Mouse (Mus musculus) heart, embryonic 12.5 days (tissue): ENCODE data around the gene Sgpl1. TPM values are rescaled to one million over a fixed set of nuclear protein-coding genes. Genes with fewer than 3 reads are reported as not detected.
A peak's percentile ranks its signal among the peaks of the same experiment; 100 is the strongest.

Source experiments
- ATAC-seq: fragments of 200-750 bp; cut with Nextera tagmentation; 2 replicates; pipeline ENCODE4 v1.8.0; 2017; ENCODE audit warnings: moderate TSS enrichment, moderate library complexity; ENCODE audit not compliant: insufficient number of reproducible peaks, low FRiP score
- H3K27ac ChIP-seq: fragments of 300-500 bp; sonication (generic); 2 replicates; pipeline ENCODE4 v1.5.1; 2016; ENCODE audit warnings: mild to moderate bottlenecking, moderate library complexity; ENCODE audit not compliant: poor library complexity, severe bottlenecking
- H3K27me3 ChIP-seq: fragments of 300-500 bp; sonication (generic); replicated peaks from 2 replicates; pipeline ENCODE4 v1.6.1; 2016; ENCODE audit warnings: mild to moderate bottlenecking, moderate library complexity
- H3K36me3 ChIP-seq: fragments of 300-500 bp; sonication (generic); 2 replicates; pipeline ENCODE4 v1.6.1; 2016; ENCODE audit warnings: mild to moderate bottlenecking, moderate library complexity
- H3K4me1 ChIP-seq: fragments of 300-500 bp; sonication (generic); replicated peaks from 2 replicates; pipeline ENCODE4 v1.6.1; 2016; ENCODE audit warnings: mild to moderate bottlenecking
- H3K4me2 ChIP-seq: fragments of 300-500 bp; sonication (generic); 2 replicates; pipeline ENCODE4 v1.6.1; 2016; ENCODE audit warnings: mild to moderate bottlenecking, moderate library complexity
- H3K4me3 ChIP-seq: fragments of 300-500 bp; sonication (generic); 2 replicates; pipeline ENCODE4 v1.5.1; 2016; ENCODE audit warnings: mild to moderate bottlenecking
- H3K9ac ChIP-seq: fragments of 300-500 bp; sonication (generic); 2 replicates; pipeline ENCODE4 v1.6.1; 2016; ENCODE audit warnings: mild to moderate bottlenecking, moderate library complexity
- H3K9me3 ChIP-seq: fragments of 300-500 bp; sonication (generic); replicated peaks from 2 replicates; pipeline ENCODE4 v1.6.1; 2016; ENCODE audit warnings: mild to moderate bottlenecking, moderate library complexity
- WGBS: fragments of 180-500 bp; shearing (Covaris S2); methylation state at CpG from one replicate; pipeline ENCODE4 v1.1.7; 2016; 5-methylcytosine and 5-hydroxymethylcytosine counted together
- polyA plus RNA-seq: library from polyadenylated mRNA; unstranded; fragments of >200 nt; fragmentation: Nextera tagmentation; extraction: Ambion mirVana; gene quantifications from 2 replicates; pipeline ENCODE4 v1.2.1, GENCODE M21; 2016

The Sgpl1 gene
- polyA plus RNA-seq = 37.0 and 39.1 TPM in 2 replicates

DNA sequence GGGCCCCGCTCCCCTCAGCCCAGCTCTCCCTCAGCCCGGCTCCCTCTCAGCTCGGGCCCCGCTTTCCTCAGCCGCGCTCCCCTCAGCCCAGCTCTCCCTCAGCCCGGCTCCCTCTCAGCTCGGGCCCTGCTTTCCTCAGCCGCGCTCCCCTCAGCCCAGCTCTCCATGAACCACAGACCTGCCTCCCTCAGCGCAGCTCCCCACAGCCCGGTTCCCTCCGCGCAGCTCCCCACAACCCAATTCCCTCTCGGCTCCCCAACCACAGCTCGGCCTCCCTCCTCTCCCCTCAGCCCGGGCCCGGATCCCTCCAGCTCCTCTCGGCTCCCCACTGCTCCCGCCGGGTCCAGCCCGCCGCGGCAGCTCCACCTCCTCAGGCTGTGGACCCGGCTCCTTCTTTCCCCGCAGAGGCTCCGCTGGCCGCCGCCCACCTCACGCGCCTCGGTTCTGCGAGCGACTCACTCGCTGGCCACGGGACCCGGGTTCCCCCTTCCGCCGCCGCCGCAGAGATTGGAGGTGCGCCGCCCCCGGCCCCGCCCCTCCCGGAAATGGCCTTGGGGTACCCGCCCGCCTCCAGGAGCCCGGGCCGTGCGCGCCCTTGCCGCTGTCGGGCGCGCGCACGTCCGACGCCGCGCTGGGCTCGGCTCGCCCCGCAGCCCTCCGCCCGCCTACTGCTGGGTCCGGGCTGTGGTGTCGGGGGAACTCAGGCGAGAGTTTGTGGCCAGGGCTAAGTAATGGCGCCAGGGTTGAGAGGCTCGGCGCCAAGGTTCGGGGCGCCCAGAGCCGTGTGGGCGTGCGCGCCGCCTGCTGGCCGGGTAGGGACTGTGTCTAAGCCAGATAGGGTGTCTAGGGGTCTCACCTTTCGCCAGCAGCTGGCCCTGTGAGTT lies at the start of gene Sgpl1:
TSS of gene Sgpl1 (minus strand) at position 547 of the 884 bp plus-strand sequence.
- WGBS = under 1% methylated on average over 80 of the region's 82 CpGs
- ATAC-seq = peak; percentile 88
- Histone ChIP-seq H3K9me3 (no peaks in the 10 kb centered on the region), H3K27ac (peak within 1 kb of the TSS; percentile 94), H3K27me3 (no peaks in the 10 kb centered on the region), H3K9ac (peak within 1 kb of the TSS; percentile 92), H3K4me3 (peak within 1 kb of the TSS; percentile 72), H3K36me3 (0 out of 2 replicates have a peak, but pooled peaks cover 2% of the 10 kb centered on the region), H3K4me1 (peaks cover 5% of the 10 kb centered on the region), H3K4me2 (peak within 1 kb of the TSS; percentile 100)

GRCm38 (mm10) chr10:61195718-61196291 lies 48.3 kb upstream of the Sgpl1 start:
- H3K27ac ChIP-seq = no peak overlapping the region

GRCm38 (mm10) chr10:61195216-61195615 lies 47.7 kb upstream of the Sgpl1 start:
- no peak for ATAC-seq
- WGBS = 69% methylated on average over 8 of the region's 8 CpGs
- Histone ChIP-seq H3K36me3 (no peaks in the 10 kb centered on the region), H3K9ac (no peak overlapping the region), H3K9me3 (no peaks in the 10 kb centered on the region), H3K27me3 (peaks cover 15% of the 10 kb centered on the region), H3K4me2 (no peak overlapping the region), H3K4me1 (peaks cover 4% of the 10 kb centered on the region), H3K4me3 (no peak overlapping the region), H3K27ac (no peak overlapping the region)

More at GRCm38 (mm10) chr10:61195718-61196291, 48.3 kb upstream of the Sgpl1 start:
- H3K9me3 ChIP-seq = no peaks in the 10 kb centered on the region
- peaks cover 4% of the 10 kb centered on the region for H3K4me1 ChIP-seq
- no peak for ATAC-seq
- H3K27me3 ChIP-seq = peaks cover 15% of the 10 kb centered on the region
- H3K4me2 ChIP-seq = no peak overlapping the region
- H3K4me3 ChIP-seq = no peak overlapping the region
- H3K9ac ChIP-seq = no peak overlapping the region
- 81% methylated on average over 5 of the region's 5 CpGs for WGBS
- H3K36me3 ChIP-seq = no peaks in the 10 kb centered on the region

- no peaks in the 10 kb centered on the region for H3K9me3 ChIP-seq
- no peak overlapping the region for H3K4me3 ChIP-seq
- ATAC-seq = no peak
- H3K27ac ChIP-seq = no peak overlapping the region
- no peak overlapping the region for H3K4me2 ChIP-seq
- WGBS = 75% methylated on average over 9 of the region's 9 CpGs
- no peaks in the 10 kb centered on the region for H3K36me3 ChIP-seq
- peaks cover under 1% of the 10 kb centered on the region for H3K4me1 ChIP-seq
- no peak overlapping the region for H3K9ac ChIP-seq
- peaks cover 15% of the 10 kb centered on the region for H3K27me3 ChIP-seq
These were observed 47.1 kb upstream of the Sgpl1 start for GRCm38 (mm10) chr10:61194611-61195010.

DNA sequence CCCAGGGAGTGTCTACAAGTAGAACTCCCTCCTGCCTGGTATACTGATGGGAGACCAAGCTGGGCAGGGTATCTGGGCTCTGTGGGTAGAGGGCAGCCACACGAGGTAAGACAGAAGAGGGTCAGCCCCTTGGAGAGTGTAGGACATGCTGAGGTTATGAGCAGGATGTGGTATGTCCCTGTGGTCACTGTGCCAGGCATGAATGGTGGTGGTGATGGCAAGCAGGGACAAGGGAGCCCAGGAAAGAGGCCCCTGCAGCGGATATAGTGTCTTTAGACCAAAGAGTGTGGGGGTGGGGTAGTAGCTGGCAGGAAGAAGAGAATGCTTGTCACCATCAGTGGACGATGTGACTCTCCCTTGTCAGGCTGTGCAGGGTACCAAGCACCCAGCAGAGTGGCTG lies 40.5 kb upstream of the Sgpl1 start:
- Histone ChIP-seq H3K36me3 (no peaks in the 10 kb centered on the region), H3K4me3 (no peak overlapping the region), H3K27ac (no peak overlapping the region), H3K9me3 (peaks cover 4% of the 10 kb centered on the region; the same call in 1 of the 2 replicates), H3K27me3 (peaks cover 28% of the 10 kb centered on the region), H3K4me2 (no peak overlapping the region), H3K4me1 (no peaks in the 10 kb centered on the region), H3K9ac (no peak overlapping the region)
- WGBS = 54% methylated on average over 3 of the region's 3 CpGs
- ATAC-seq = no peak

DNA sequence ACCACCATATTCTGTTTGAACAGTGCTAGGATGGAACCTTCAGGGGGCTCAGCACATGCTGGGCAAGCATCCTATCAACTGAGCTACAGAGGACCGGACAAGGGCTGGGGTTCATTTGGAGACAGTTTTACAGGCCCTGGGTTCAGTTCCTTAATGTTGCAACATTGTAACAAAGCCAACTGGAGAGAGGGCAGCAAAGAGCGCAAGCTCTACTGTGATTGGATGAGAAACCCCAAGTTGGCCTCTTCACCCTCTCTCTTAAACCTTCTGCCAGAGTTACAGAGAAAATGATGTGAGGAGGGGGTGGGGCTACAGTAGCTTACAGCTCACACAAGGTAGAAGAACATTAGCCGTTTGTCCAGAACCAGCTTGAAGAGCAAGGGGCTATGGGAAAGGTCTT lies 39.5 kb upstream of the Sgpl1 start:
- ATAC-seq = no peak
- Histone ChIP-seq H3K9ac (no peak overlapping the region), H3K4me3 (no peak overlapping the region), H3K27ac (no peak overlapping the region), H3K4me2 (no peak overlapping the region), H3K27me3 (peaks cover 31% of the 10 kb centered on the region), H3K4me1 (no peaks in the 10 kb centered on the region), H3K36me3 (no peaks in the 10 kb centered on the region), H3K9me3 (peaks cover 4% of the 10 kb centered on the region; the same call in 1 of the 2 replicates)
- WGBS = 79% methylated on average over 3 of the region's 3 CpGs

GRCm38 (mm10) chr10:61179927-61180326 lies 32.4 kb upstream of the Sgpl1 start:
- Histone ChIP-seq H3K27ac (no peak overlapping the region), H3K4me1 (peaks cover 6% of the 10 kb centered on the region; the same call in 1 of the 2 replicates), H3K36me3 (no peaks in the 10 kb centered on the region), H3K9me3 (no peaks in the 10 kb centered on the region), H3K9ac (no peak overlapping the region), H3K27me3 (peaks cover 60% of the 10 kb centered on the region), H3K4me2 (no peak overlapping the region), H3K4me3 (no peak overlapping the region)
- ATAC-seq = no peak
- 70% methylated on average over 6 of the region's 6 CpGs for WGBS

- Histone ChIP-seq H3K27me3 (peaks cover 59% of the 10 kb centered on the region), H3K9ac (no peak overlapping the region), H3K4me1 (peaks cover 6% of the 10 kb centered on the region; the same call in 1 of the 2 replicates), H3K36me3 (no peaks in the 10 kb centered on the region), H3K4me2 (no peak overlapping the region), H3K4me3 (no peak overlapping the region), H3K9me3 (no peaks in the 10 kb centered on the region), H3K27ac (no peak overlapping the region)
- 82% methylated on average over 8 of the region's 8 CpGs for WGBS
- no peak for ATAC-seq
These were observed 31.2 kb upstream of the Sgpl1 start for GRCm38 (mm10) chr10:61178687-61179086.

DNA sequence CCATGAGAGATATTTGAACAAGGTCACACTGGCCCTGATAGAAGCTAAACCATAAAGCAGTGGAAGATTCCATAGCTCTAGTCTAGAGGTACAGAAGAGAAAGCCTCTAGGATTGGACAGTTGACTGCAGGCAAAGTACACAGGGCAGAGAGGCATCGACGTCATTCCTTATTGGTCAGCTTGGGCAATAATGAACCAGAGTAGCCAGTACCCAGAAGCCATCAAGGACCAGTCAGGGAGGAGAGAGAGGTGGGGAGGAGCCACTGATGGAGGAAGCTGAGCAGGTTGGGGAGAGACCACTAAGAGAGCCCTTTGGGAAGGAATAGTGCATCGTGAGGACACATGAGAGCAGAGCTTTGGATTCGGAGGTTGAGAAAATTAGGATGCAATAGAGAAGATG lies 30.2 kb upstream of the Sgpl1 start:
- Histone ChIP-seq H3K36me3 (no peaks in the 10 kb centered on the region), H3K4me3 (no peak overlapping the region), H3K9ac (no peak overlapping the region), H3K4me1 (peaks cover 6% of the 10 kb centered on the region; the same call in 1 of the 2 replicates), H3K9me3 (no peaks in the 10 kb centered on the region), H3K4me2 (no peak overlapping the region), H3K27ac (no peak overlapping the region), H3K27me3 (peaks cover 61% of the 10 kb centered on the region)
- WGBS = 81% methylated on average over 4 of the region's 4 CpGs
- no peak for ATAC-seq

GRCm38 (mm10) chr10:61176221-61176790 lies 28.8 kb upstream of the Sgpl1 start:
- H3K9me3 ChIP-seq = no peaks in the 10 kb centered on the region
- no peaks in the 10 kb centered on the region for H3K36me3 ChIP-seq
- 0 out of 2 replicates have a peak overlapping the region, but pooled peaks have one; percentile 5 for H3K4me3 ChIP-seq
- H3K9ac ChIP-seq = no peak overlapping the region
- 42% methylated on average over 7 of the region's 7 CpGs for WGBS
- peaks cover 6% of the 10 kb centered on the region; the same call in 1 of the 2 replicates for H3K4me1 ChIP-seq
- ATAC-seq = no peak
- H3K27ac ChIP-seq = no peak overlapping the region
- peak overlapping the region; percentile 53 for H3K4me2 ChIP-seq
- peaks cover 65% of the 10 kb centered on the region for H3K27me3 ChIP-seq
